10 mouse cellular contexts compared by ENCODE assay signal in genomic region chr13:79285478-79285877, GRCm38 (mm10).
DNase-seq lines count a peak whose midpoint lies in the region; ATAC-seq and TF ChIP-seq lines count a peak whose summit lies in the region.
"Had no signal": no experiment of that assay in that cellular context is flagged by ENCODE, and none has a peak within 500 bp of the region (broad histone marks: within the 10 kb centered on the region; RNA-seq: fewer than 3 reads in every experiment).

No protein-coding gene starts in this region.

- ATAC-seq in frontal cortex, adult (ENCODE audit: low TSS enrichment) = peak; percentile 97
- peak; percentile 79; the same call in 1 of the 2 replicates for ATAC-seq in hindbrain, postnatal 0 days
- peak; percentile 37; the same call in 1 of the 2 replicates for ATAC-seq in stomach, embryonic 14.5 days (ENCODE audit: insufficient number of reproducible peaks, insufficient read depth, low FRiP score, low read depth)

- H3K27ac ChIP-seq in hindbrain, postnatal 0 days = no peak overlapping the region
- H3K27ac ChIP-seq in stomach, embryonic 14.5 days (ENCODE audit: low read length) = no peak overlapping the region
- H3K27ac ChIP-seq: limb, embryonic 13.5 days had no signal

- H3K9me3 ChIP-seq in hindbrain, postnatal 0 days (ENCODE audit: low read length) = no peaks in the 10 kb centered on the region
- no peaks in the 10 kb centered on the region for H3K9me3 ChIP-seq in stomach, embryonic 14.5 days (ENCODE audit: control insufficient read depth, low read depth, low read length)
- H3K9me3 ChIP-seq: limb, embryonic 13.5 days had no signal

- H3K9ac ChIP-seq in hindbrain, postnatal 0 days (replicated peaks; ENCODE audit: low read length) = no peak overlapping the region
- H3K9ac ChIP-seq in stomach, embryonic 14.5 days (replicated peaks; ENCODE audit: low read depth, low read length) = no peak overlapping the region
- H3K9ac ChIP-seq: limb, embryonic 13.5 days had no signal

- H3K4me2 ChIP-seq in hindbrain, postnatal 0 days (ENCODE audit: low read depth, low read length) = no peak overlapping the region
- no peak overlapping the region for H3K4me2 ChIP-seq in stomach, embryonic 14.5 days (replicated peaks; ENCODE audit: low read depth, low read length)
- H3K4me2 ChIP-seq: limb, embryonic 13.5 days had no signal

- H3K36me3 ChIP-seq in hindbrain, postnatal 0 days (ENCODE audit: insufficient read depth, low read length) = no peaks in the 10 kb centered on the region
- no peaks in the 10 kb centered on the region for H3K36me3 ChIP-seq in stomach, embryonic 14.5 days (ENCODE audit: control insufficient read depth, insufficient read depth, low read length)
- H3K36me3 ChIP-seq: limb, embryonic 13.5 days had no signal

- no peaks in the 10 kb centered on the region for H3K27me3 ChIP-seq in hindbrain, postnatal 0 days (ENCODE audit: insufficient read depth, low read length)
- no peaks in the 10 kb centered on the region for H3K27me3 ChIP-seq in stomach, embryonic 14.5 days (ENCODE audit: control insufficient read depth, insufficient read depth, low read length)
- H3K27me3 ChIP-seq: CH12.LX; limb, embryonic 13.5 days had no signal

- TF ChIP-seq CTCF in hindbrain, postnatal 0 days (IDR thresholded peaks at IDR 0.05; ENCODE audit: low read depth) = peak; percentile 70

- H3K4me3 ChIP-seq in hindbrain, postnatal 0 days (ENCODE audit: low read length) = no peak overlapping the region
- no peak overlapping the region for H3K4me3 ChIP-seq in stomach, embryonic 14.5 days (ENCODE audit: low read depth, low read length)
- H3K4me3 ChIP-seq: limb, embryonic 13.5 days had no signal

- no peaks in the 10 kb centered on the region for H3K4me1 ChIP-seq in hindbrain, postnatal 0 days (ENCODE audit: insufficient read depth, low read length)
- no peaks in the 10 kb centered on the region for H3K4me1 ChIP-seq in stomach, embryonic 14.5 days (ENCODE audit: control insufficient read depth, insufficient read depth, low read length)
- H3K4me1 ChIP-seq: limb, embryonic 13.5 days had no signal

- WGBS in hindbrain, postnatal 0 days = 4% methylated on average over 2 of the region's 2 CpGs
- 8% methylated on average over 2 of the region's 2 CpGs for WGBS in stomach, embryonic 14.5 days

- DNase-seq in frontal cortex, postnatal 25 days (ENCODE audit: low spot score in 2 of 2) = no peak
- DNase-seq in right cerebral cortex, adult 18-20 months = peak; percentile 6
- no peak for DNase-seq in right cerebral cortex, postnatal 4 days
- peak; percentile 74 for DNase-seq in hindbrain, postnatal 0 days (ENCODE audit: low spot score)
- no peak for DNase-seq in T-cell, adult 2 months (ENCODE audit: low spot score)
- DNase-seq in spleen, postnatal 4 days (ENCODE audit: low spot score in 2 of 2) = no peak

Comparison
In these comparisons a context has a peak if more than half of its experiments do, and no peak if none do; other contexts are left out.
1. DNase-seq: peak in right cerebral cortex, adult 18-20 months (single experiment) and hindbrain, postnatal 0 days (single experiment); none in frontal cortex, postnatal 25 days (0 of 2), right cerebral cortex, postnatal 4 days (single experiment), T-cell, adult 2 months (single experiment) and spleen, postnatal 4 days (0 of 2).
2. ATAC-seq: peak in every context shown above with its lines; median percentile 97 in frontal cortex, adult; 79 in hindbrain, postnatal 0 days; 37 in stomach, embryonic 14.5 days.